Mouse (Mus musculus): ENCODE measurements around the gene Vps51.

DNA sequence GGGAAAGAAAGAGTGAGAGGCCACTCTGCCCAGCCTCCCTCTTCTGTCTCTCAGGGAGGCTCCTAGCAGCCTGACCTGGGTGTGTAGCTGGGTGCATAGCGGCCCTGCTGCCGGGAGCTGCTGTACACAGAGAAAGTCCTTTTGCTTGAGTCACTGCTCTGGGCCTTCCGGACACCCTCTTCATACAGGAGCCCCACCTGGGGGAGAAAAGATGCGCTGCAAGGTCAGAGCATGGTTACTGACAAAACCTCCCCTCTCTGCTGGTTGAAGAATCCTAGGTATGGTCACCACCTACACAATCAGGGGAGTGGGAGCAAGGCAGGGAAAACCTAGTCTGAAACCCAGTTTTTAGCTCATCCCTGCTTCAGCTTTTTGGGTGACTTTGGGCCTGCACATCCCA is 8.1 kb downstream of the Vps51 start:
- TF ChIP-seq EP300 (IDR thresholded peaks at IDR 0.05; ENCODE audit: low read depth): no peak
- no peak for TF ChIP-seq CTCF (IDR thresholded peaks at IDR 0.05; ENCODE audit: low read depth)

All from heart, postnatal 0 days (tissue).